Mouse (Mus musculus): ENCODE results near the gene B3gat2.

B3gat2 gene

GRCm38 (mm10) chr1:23834819-23835218, 73.3 kb downstream of the B3gat2 start:
- DNase-seq (ENCODE audit: low read depth, low spot score), result peak; percentile 62

GRCm38 (mm10) chr1:23836630-23837029, 75.1 kb downstream of the B3gat2 start:
- no peak for DNase-seq (ENCODE audit: low read depth, low spot score)

GRCm38 (mm10) chr1:23840924-23841323, 79.4 kb downstream of the B3gat2 start:
- no peak for DNase-seq (ENCODE audit: low read depth, low spot score)

- peak; percentile 44 for DNase-seq (ENCODE audit: low read depth, low spot score)
Observed at GRCm38 (mm10) chr1:23842629-23843028, 81.1 kb downstream of the B3gat2 start.

GRCm38 (mm10) chr1:23843790-23844189, 82.2 kb downstream of the B3gat2 start:
- peak; percentile 28 for DNase-seq (ENCODE audit: low read depth, low spot score)

- peak; percentile 37 for DNase-seq (ENCODE audit: low read depth, low spot score)
Observed at GRCm38 (mm10) chr1:23845007-23845406, 83.5 kb downstream of the B3gat2 start.

- DNase-seq (ENCODE audit: low read depth, low spot score), result peak; percentile 94
Observed at GRCm38 (mm10) chr1:23846044-23846680, 84.6 kb downstream of the B3gat2 start.

GRCm38 (mm10) chr1:23855623-23856022, 94.1 kb downstream of the B3gat2 start:
- DNase-seq (ENCODE audit: low read depth, low spot score), result no peak

GRCm38 (mm10) chr1:23860944-23861343, 99.4 kb downstream of the B3gat2 start:
- no peak for DNase-seq (ENCODE audit: low read depth, low spot score)

- DNase-seq (ENCODE audit: low read depth, low spot score), result no peak
Observed at GRCm38 (mm10) chr1:23865566-23865965, 104.0 kb downstream of the B3gat2 start.

- peak; percentile 54 for DNase-seq (ENCODE audit: low read depth, low spot score)
Observed at GRCm38 (mm10) chr1:23867350-23867862, 105.9 kb downstream of the B3gat2 start.

- DNase-seq (ENCODE audit: low read depth, low spot score), result no peak
Observed at GRCm38 (mm10) chr1:23872194-23872593, 110.6 kb downstream of the B3gat2 start.

- DNase-seq (ENCODE audit: low read depth, low spot score), result no peak
Observed at GRCm38 (mm10) chr1:23882681-23883080, 121.1 kb downstream of the B3gat2 start.

- DNase-seq (ENCODE audit: low read depth, low spot score), result peak; percentile 81
Observed at GRCm38 (mm10) chr1:23884087-23884668, 122.6 kb downstream of the B3gat2 start.

- no peak for DNase-seq (ENCODE audit: low read depth, low spot score)
Observed at GRCm38 (mm10) chr1:23884914-23885313, 123.4 kb downstream of the B3gat2 start.

GRCm38 (mm10) chr1:23892072-23892471, 130.5 kb downstream of the B3gat2 start:
- no peak for DNase-seq (ENCODE audit: low read depth, low spot score)
